Mouse (Mus musculus): ENCODE data around the gene Gna14. TPM values are rescaled to one million over a fixed set of nuclear protein-coding genes. Genes with fewer than 3 reads are reported as not detected.
A peak's percentile ranks its signal among the peaks of the same experiment; 100 is the strongest.

The Gna14 gene
- polyA plus RNA-seq (2015; fragmentation: Nextera tagmentation; extraction: Ambion mirVana) = 16.6 and 18.9 TPM in 2 replicates

- peak within 1 kb of the TSS; percentile 71 for H3K27ac ChIP-seq
- H3K9ac ChIP-seq = peak within 1 kb of the TSS; percentile 48
- peak; percentile 79 for ATAC-seq
- H3K27me3 ChIP-seq (replicated peaks) = no peaks in the 10 kb centered on the region
- no peaks in the 10 kb centered on the region for H3K9me3 ChIP-seq
- H3K4me2 ChIP-seq (replicated peaks) = peak within 1 kb of the TSS; percentile 92
- WGBS = 1% methylated on average over 27 of the region's 27 CpGs
- peak within 1 kb of the TSS; percentile 49 for H3K4me3 ChIP-seq (replicated peaks)
- peaks cover 40% of the 10 kb centered on the region for H3K4me1 ChIP-seq (replicated peaks)
- H3K36me3 ChIP-seq = no peaks in the 10 kb centered on the region
Observed at GRCm38 (mm10) chr19:16435531-16436231, at the start of gene Gna14. Gna14 (plus strand) TSS chr19:16435762.

GRCm38 (mm10) chr19:16386514-16386913 is 49.0 kb upstream of the Gna14 start:
- Histone ChIP-seq H3K4me1 (replicated peaks) (no peaks in the 10 kb centered on the region), H3K27ac (no peak overlapping the region), H3K4me3 (replicated peaks) (no peak overlapping the region), H3K27me3 (replicated peaks) (no peaks in the 10 kb centered on the region), H3K9me3 (no peaks in the 10 kb centered on the region), H3K4me2 (replicated peaks) (no peak overlapping the region), H3K36me3 (no peaks in the 10 kb centered on the region), H3K9ac (no peak overlapping the region)
- ATAC-seq = no peak
- WGBS = 65% methylated on average over 6 of the region's 6 CpGs

- no peak for ATAC-seq
- Histone ChIP-seq H3K4me3 (replicated peaks) (no peak overlapping the region), H3K36me3 (no peaks in the 10 kb centered on the region), H3K4me2 (replicated peaks) (no peak overlapping the region), H3K9ac (no peak overlapping the region), H3K4me1 (replicated peaks) (no peaks in the 10 kb centered on the region), H3K27me3 (replicated peaks) (no peaks in the 10 kb centered on the region), H3K27ac (no peak overlapping the region), H3K9me3 (no peaks in the 10 kb centered on the region)
- WGBS = 75% methylated on average over 6 of the region's 6 CpGs
Observed at GRCm38 (mm10) chr19:16390192-16390795, 45.3 kb upstream of the Gna14 start.

- H3K4me2 ChIP-seq (replicated peaks) = no peak overlapping the region
- H3K4me3 ChIP-seq (replicated peaks) = no peak overlapping the region
- no peaks in the 10 kb centered on the region for H3K27me3 ChIP-seq (replicated peaks)
- H3K36me3 ChIP-seq = no peaks in the 10 kb centered on the region
- H3K9me3 ChIP-seq = no peaks in the 10 kb centered on the region
- no peaks in the 10 kb centered on the region for H3K4me1 ChIP-seq (replicated peaks)
- H3K9ac ChIP-seq = no peak overlapping the region
- 86% methylated on average over 5 of the region's 5 CpGs for WGBS
- no peak overlapping the region for H3K27ac ChIP-seq
- no peak for ATAC-seq
Observed at GRCm38 (mm10) chr19:16394381-16394780, 41.2 kb upstream of the Gna14 start.

GRCm38 (mm10) chr19:16403101-16403500 is 32.5 kb upstream of the Gna14 start:
- Histone ChIP-seq H3K9me3 (no peaks in the 10 kb centered on the region), H3K4me1 (replicated peaks) (no peaks in the 10 kb centered on the region), H3K4me2 (replicated peaks) (no peak overlapping the region), H3K9ac (no peak overlapping the region), H3K4me3 (replicated peaks) (no peak overlapping the region), H3K27me3 (replicated peaks) (no peaks in the 10 kb centered on the region), H3K36me3 (no peaks in the 10 kb centered on the region), H3K27ac (no peak overlapping the region)
- ATAC-seq = 0 out of 2 replicates have a peak, but pooled peaks have one; percentile 31
- 71% methylated on average over 6 of the region's 6 CpGs for WGBS

GRCm38 (mm10) chr19:16407727-16408126 is 27.8 kb upstream of the Gna14 start:
- 78% methylated on average over 1 of the region's 1 CpGs for WGBS
- no peak overlapping the region for H3K27ac ChIP-seq
- H3K9ac ChIP-seq = no peak overlapping the region
- ATAC-seq = no peak
- H3K27me3 ChIP-seq (replicated peaks) = no peaks in the 10 kb centered on the region
- H3K9me3 ChIP-seq = no peaks in the 10 kb centered on the region
- H3K4me1 ChIP-seq (replicated peaks) = no peaks in the 10 kb centered on the region
- H3K4me2 ChIP-seq (replicated peaks) = no peak overlapping the region
- no peaks in the 10 kb centered on the region for H3K36me3 ChIP-seq
- H3K4me3 ChIP-seq (replicated peaks) = no peak overlapping the region

GRCm38 (mm10) chr19:16411302-16411701 is 24.3 kb upstream of the Gna14 start:
- Histone ChIP-seq H3K4me3 (replicated peaks) (no peak overlapping the region), H3K9ac (no peak overlapping the region), H3K27ac (no peak overlapping the region), H3K27me3 (replicated peaks) (no peaks in the 10 kb centered on the region), H3K4me2 (replicated peaks) (no peak overlapping the region), H3K36me3 (no peaks in the 10 kb centered on the region), H3K9me3 (no peaks in the 10 kb centered on the region), H3K4me1 (replicated peaks) (no peaks in the 10 kb centered on the region)
- ATAC-seq = no peak

GRCm38 (mm10) chr19:16418086-16418663 is 17.4 kb upstream of the Gna14 start:
- 89% methylated on average over 5 of the region's 5 CpGs for WGBS
- H3K27me3 ChIP-seq (replicated peaks) = no peaks in the 10 kb centered on the region
- no peaks in the 10 kb centered on the region for H3K4me1 ChIP-seq (replicated peaks)
- H3K4me3 ChIP-seq (replicated peaks) = no peak overlapping the region
- no peak for ATAC-seq
- H3K27ac ChIP-seq = no peak overlapping the region
- H3K9me3 ChIP-seq = no peaks in the 10 kb centered on the region
- no peaks in the 10 kb centered on the region for H3K36me3 ChIP-seq
- no peak overlapping the region for H3K9ac ChIP-seq
- H3K4me2 ChIP-seq (replicated peaks) = no peak overlapping the region

- no peaks in the 10 kb centered on the region for H3K4me1 ChIP-seq (replicated peaks)
- no peaks in the 10 kb centered on the region for H3K27me3 ChIP-seq (replicated peaks)
- no peak overlapping the region for H3K4me3 ChIP-seq (replicated peaks)
- 76% methylated on average over 2 of the region's 2 CpGs for WGBS
- no peak overlapping the region for H3K4me2 ChIP-seq (replicated peaks)
- ATAC-seq = no peak
- H3K9me3 ChIP-seq = 0 out of 2 replicates have a peak, but pooled peaks cover 5% of the 10 kb centered on the region
- no peak overlapping the region for H3K9ac ChIP-seq
- H3K36me3 ChIP-seq = no peaks in the 10 kb centered on the region
- H3K27ac ChIP-seq = no peak overlapping the region
Observed at GRCm38 (mm10) chr19:16425596-16425995, 10.0 kb upstream of the Gna14 start.

GRCm38 (mm10) chr19:16431368-16431767 is 4.2 kb upstream of the Gna14 start:
- no peak for ATAC-seq
- H3K4me3 ChIP-seq (replicated peaks) = no peak overlapping the region
- WGBS = 87% methylated on average over 8 of the region's 8 CpGs
- no peak overlapping the region for H3K4me2 ChIP-seq (replicated peaks)
- H3K9ac ChIP-seq = no peak overlapping the region
- 0 out of 2 replicates have a peak, but pooled peaks cover 5% of the 10 kb centered on the region for H3K9me3 ChIP-seq
- no peaks in the 10 kb centered on the region for H3K27me3 ChIP-seq (replicated peaks)
- no peak overlapping the region for H3K27ac ChIP-seq
- H3K36me3 ChIP-seq = no peaks in the 10 kb centered on the region
- H3K4me1 ChIP-seq (replicated peaks) = peaks cover 15% of the 10 kb centered on the region

GRCm38 (mm10) chr19:16434879-16435278 is 683 bp upstream of the Gna14 start:
- ATAC-seq = peak; percentile 4; the same call in 1 of the 2 replicates

GRCm38 (mm10) chr19:16436335-16437169 is 990 bp downstream of the Gna14 start:
- ATAC-seq = peak; percentile 29
- H3K27me3 ChIP-seq (replicated peaks) = no peaks in the 10 kb centered on the region
- peak overlapping the region; percentile 48 for H3K9ac ChIP-seq
- H3K9me3 ChIP-seq = no peaks in the 10 kb centered on the region
- peaks cover 40% of the 10 kb centered on the region for H3K4me1 ChIP-seq (replicated peaks)
- peak overlapping the region; percentile 49 for H3K4me3 ChIP-seq (replicated peaks)
- peak overlapping the region; percentile 71 for H3K27ac ChIP-seq
- H3K36me3 ChIP-seq = no peaks in the 10 kb centered on the region
- peak overlapping the region; percentile 92 for H3K4me2 ChIP-seq (replicated peaks)
- 7% methylated on average over 61 of the region's 61 CpGs for WGBS

More at GRCm38 (mm10) chr19:16434879-16435278, 683 bp upstream of the Gna14 start:
- Histone ChIP-seq H3K4me3 (replicated peaks) (peak overlapping the region; percentile 49), H3K27me3 (replicated peaks) (no peaks in the 10 kb centered on the region), H3K9me3 (no peaks in the 10 kb centered on the region), H3K27ac (peak overlapping the region; percentile 71; the same call in 1 of the 2 replicates), H3K36me3 (no peaks in the 10 kb centered on the region), H3K4me2 (replicated peaks) (peak overlapping the region; percentile 92), H3K4me1 (replicated peaks) (peaks cover 38% of the 10 kb centered on the region), H3K9ac (no peak overlapping the region)
- WGBS = 16% methylated on average over 9 of the region's 9 CpGs
